Mouse (Mus musculus): ENCODE measurements at regions not wholly inside any gene's neighbourhood (a gene's known extent, or its start where the extent isn't known, plus 50 kb on each side); places are given as distances from the start of the nearest gene placed in this dataset.

DNA sequence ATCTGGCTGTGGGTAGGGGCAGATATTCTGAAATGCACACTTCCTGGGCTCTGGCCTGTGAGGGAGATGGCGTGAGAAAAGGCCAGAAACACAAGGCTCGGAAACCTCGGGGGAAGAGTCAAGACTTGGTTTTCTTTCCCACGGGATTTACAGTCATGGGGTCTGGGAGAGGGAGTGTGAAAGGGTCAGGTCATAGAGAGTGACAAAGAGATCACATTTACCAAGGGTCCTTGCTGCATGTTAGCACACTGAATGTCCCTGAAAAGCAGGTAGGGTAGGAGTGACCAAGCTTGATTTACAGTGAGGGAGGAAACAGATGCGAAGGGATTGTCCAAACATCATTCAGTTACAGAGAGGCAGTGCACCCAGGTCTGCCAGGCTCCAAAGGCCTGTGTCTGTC lies 156.0 kb downstream of the Efnb1 start:
- no peak for DNase-seq (ENCODE audit: low read depth, low spot score)

DNA sequence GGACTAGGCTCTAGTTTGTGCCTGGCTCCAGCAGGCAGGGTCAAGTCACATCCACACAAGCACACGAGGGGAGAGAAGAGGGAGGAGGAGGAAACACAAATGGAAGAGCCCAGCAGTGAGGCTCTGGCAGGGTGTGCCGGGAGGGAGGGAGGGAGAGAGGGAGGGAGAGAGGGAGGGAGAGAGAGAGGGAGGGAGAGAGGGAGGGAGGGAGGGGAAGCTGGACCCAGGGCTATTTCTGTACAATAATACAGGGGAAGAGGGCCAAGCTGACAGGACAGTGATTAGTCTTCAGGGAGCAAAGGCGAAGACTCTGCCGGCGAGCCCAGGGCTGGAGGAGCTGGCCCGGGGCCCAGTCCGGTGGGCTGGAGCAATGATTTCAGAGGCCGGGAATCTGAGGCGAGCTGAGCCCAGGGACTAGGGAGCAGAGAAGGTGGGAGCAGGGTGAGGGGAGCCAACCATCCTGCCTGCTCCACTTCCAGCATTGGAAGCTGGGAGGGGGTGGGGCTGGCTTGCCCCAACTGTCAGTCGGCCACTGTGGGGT lies 155.6 kb downstream of the Efnb1 start:
- no peak for DNase-seq (ENCODE audit: low read depth, low spot score)

DNA sequence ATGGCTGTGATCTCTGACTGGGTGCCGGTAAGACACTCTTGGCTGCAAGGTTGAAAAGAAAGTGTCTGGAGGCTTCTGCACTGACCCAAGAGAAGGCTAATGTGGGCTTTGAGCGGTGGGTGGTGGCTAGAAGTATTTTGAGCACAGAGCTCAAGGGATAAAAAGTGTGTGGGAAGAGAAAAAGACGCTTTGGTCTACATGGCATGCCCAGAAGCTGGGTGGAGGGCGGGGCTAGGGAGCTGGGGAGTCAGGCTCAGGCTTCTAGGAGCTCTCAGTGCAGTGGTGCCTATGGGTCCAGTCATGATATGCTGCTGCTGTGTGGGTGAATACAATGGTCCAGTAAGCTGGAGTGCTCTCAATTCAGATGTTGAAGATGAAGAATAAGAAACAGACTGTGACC lies 152.1 kb downstream of the Efnb1 start:
- peak; percentile 39 for DNase-seq (ENCODE audit: low read depth, low spot score)

DNA sequence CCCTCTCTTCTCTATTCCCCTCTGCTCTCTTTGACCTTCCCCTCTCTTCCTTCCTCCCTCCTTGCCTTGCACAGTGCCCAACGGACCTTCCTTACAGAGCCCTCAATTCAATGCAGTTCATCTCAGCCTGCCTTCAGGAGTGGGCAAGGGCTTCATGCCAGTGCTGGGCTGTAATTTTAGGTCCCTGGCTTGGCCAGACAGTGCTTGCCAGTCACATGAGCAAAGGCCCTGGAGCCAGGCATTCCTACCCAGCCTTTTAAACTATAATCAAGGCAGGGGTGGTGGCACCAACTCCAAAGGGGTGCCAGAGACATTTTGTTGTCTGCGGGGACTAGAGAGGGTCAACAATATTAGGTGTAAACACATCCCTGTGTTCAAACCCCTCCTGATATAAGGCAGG lies 150.9 kb downstream of the Efnb1 start:
- DNase-seq (ENCODE audit: low read depth, low spot score), result no peak

DNA sequence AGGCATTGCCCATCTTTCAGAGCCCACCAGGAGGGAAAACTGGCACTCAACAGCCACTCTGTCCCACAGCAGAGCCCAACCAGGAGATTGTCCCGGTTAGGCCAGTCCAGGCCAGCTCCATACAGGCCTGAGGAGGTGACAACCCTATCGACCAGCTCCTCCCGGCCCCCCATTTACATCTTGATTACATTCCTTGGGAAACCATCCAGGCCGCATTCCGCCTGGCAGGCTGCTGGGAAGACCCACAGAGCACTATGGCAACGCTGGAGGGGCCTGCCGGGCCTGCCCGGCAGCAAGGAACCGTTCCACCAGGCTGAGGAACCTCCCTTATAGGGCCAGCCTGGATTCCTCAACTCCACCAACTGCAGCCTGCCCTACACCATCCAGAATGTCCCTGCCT lies 149.7 kb downstream of the Efnb1 start:
- DNase-seq (ENCODE audit: low read depth, low spot score), result no peak

DNA sequence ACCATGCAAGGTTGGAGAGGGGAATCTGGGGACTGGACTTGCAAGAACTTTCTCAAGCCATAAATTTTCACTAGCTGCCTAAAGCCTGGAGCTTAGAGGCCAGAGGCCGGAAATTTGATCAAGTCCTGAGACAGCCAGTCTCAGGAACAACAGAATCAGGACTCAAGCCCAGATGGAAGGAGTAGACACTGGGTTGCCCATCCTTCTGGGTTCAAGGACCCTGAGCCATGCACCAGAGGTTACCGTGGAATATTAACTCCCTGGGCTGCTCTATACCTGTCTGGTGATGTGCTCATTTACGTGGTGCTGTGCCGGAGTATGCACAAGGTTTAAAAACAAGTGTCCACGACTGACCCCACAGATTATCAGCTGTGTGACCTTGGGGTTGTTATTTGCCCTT lies 145.1 kb downstream of the Efnb1 start:
- DNase-seq (ENCODE audit: low read depth, low spot score), result no peak

DNA sequence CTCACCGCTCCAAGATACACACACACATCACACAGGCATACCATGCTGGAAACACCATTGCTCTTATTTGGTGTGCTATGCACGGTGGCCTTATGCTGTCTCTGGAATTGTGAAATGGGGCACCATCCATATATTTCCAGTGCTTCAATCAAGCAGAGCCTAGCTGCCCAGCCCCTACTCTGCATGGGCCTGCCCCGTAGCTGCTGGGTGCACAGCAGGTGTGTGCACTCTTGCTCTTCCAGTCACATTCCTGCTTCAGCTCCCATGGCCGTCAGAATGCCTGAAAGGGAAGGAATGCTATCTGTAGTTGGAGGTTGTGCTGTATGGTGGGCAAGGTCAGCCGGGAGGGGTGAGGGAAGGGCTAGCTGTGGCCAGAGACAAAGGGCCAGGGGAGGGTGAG lies 144.6 kb downstream of the Efnb1 start:
- no peak for DNase-seq (ENCODE audit: low read depth, low spot score)

DNA sequence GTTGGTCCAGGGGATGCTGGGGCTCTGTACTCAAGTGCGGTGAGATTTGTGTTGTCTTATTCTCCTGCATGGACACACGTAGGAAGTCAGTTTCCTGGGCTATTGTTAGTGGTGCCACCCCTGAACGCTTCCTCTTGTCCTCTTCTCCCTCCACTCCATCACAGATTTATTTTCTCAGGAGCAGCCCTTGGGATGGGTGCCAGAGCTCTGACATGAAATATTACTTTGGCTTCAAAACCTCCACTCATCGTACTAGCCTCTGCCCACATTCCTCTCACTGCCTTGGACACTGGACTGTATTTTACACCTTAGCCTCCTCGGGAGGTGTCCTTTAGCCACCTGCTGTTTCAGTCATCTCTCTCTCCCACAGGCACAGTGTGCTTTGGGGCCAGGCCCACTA lies 139.6 kb downstream of the Efnb1 start:
- DNase-seq (ENCODE audit: low read depth, low spot score), result no peak

DNA sequence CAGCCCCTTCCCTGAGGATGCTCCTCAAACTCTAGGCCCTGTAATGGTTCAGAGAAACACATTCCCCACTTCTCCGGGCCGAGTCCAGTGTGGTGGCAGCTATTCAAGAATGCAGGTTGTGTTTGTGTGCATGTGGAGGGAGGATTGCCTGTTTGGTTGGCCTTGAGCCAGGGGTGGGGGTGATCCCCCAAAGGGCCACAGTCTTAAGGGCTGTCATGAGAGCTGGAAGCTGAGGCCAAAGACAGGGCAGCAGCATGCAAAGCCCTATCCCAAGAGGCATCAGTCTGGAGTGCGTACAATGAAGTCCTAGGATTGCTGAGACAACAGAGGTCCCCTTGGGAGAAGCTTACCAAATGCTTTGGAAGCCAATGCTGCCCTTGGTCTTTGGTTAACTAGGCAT lies 136.0 kb downstream of the Efnb1 start:
- DNase-seq (ENCODE audit: low read depth, low spot score), result no peak

DNA sequence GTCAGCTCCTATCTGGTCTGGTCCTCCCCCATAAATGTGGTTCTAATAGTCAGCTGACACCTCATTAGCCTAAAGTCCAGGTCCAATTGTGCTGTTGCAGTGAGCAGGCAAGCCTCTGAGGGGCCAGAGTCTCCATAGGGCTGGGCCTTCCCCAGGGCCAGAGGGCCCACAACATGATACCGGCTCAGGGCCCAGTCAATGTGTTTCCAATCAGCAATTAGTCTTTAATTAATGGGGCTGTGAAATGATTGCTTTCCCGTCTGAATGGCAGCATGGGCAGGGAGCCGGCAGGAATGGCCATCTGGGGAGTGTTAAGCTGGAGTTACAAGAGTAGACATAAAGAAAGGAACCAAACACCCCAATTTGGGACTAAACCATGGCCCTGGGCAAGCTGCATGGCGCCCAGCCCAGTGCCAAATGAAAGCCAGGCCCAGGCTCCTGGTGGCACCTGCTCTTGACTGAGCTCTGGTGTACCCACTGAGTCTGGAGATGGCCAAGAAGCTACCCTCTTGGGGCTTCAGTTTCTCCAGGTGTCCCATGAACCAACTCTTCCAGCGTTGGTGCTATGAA lies 113.2 kb downstream of the Efnb1 start:
- no peak for DNase-seq (ENCODE audit: low read depth, low spot score)

DNA sequence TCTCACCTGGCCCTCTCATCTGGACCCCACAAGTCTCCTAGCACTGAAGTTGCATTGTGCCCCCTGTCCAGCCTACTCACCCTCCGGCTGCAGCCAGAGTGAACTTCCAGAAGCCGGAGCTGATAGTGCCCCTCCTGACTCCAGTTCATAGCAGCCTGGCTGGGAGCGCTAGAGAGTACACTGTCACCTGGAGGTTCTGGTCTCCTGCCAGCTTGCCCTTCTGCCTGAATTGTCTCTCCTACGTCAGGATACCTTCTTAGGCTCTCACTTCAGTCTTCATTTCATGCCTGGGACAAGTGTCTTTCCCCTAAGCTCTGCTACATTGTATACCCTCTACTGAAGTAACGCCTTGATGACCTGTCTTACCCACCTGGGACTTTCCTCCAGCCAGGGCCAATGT lies 112.3 kb downstream of the Efnb1 start:
- DNase-seq (ENCODE audit: low read depth, low spot score), result no peak

DNA sequence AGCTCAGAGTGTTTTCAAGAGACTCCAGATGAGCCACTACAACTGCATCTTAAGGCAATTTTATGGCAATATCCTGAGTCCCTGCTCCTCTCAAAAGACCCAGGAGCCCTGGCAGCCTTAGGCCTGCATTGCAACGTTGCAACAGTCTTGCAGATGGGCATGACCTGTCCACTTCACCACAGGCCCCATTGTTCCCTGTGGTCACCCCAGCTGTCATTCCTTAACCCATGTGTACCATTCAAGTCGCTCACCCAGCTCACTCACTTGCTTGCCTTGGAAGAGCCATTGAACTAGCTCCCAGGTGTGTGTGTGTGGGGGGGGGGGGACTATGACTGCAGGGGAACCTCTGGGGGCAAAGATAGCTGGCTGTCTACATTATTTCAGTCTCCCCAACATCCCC lies 110.8 kb downstream of the Efnb1 start:
- DNase-seq (ENCODE audit: low read depth, low spot score), result no peak

DNA sequence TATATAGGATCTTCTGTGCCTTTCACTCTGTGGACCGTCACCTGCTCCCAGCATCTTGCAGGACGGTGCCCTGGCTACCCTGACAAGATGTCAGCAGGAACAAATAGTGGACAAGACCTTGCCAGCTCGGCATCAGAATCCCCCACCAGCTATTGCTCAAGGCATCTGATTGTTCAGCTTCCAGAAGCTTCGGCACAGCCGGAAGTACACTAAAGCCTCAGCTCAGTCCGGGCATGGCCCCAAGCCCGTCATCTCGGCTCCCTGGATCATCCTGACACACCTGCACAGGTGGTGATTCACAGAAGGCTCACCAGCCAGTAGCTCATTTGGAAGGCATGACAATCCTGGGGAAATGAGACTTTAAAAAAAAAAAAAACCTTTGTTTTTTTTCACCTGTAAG lies 110.1 kb downstream of the Efnb1 start:
- DNase-seq (ENCODE audit: low read depth, low spot score), result no peak

DNA sequence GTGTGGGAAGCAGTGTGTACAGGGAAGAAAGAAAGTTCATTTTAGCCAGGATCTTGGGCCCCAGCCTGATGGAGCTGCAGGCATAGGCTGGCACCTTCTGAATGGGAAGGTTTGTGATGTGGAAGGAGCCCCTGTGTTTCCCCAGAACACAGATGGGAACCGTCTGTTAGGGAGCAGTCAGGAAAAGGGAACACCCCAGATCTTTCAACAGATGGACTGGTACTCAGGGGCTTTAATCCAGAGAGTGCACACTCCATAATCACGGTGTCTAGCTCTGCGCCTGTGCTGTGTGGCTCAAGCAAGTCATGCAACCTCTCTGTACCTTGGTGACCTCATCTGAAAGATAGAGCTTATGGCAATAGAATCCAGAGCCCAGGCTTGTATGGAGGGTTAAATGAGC lies 109.6 kb downstream of the Efnb1 start:
- no peak for DNase-seq (ENCODE audit: low read depth, low spot score)

DNA sequence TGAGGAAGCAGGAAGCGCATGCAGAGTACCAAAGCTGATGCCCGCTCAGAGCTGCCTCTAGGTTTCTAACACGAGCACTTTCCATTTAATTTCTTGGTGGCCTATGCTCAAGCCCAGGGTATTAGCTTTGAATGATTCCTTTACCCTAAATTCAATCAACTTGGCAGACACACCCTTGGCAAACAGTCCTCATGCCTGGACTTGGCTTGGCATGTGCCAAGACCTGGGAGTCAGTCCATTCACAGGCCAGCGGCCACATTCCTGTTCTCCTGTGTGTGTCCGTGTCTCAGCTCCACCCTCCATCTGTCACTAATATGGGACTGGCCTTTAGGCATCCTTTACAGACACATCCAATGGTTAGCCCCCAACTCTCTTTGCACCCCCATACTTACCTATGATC lies 107.3 kb downstream of the Efnb1 start:
- no peak for DNase-seq (ENCODE audit: low read depth, low spot score)

DNA sequence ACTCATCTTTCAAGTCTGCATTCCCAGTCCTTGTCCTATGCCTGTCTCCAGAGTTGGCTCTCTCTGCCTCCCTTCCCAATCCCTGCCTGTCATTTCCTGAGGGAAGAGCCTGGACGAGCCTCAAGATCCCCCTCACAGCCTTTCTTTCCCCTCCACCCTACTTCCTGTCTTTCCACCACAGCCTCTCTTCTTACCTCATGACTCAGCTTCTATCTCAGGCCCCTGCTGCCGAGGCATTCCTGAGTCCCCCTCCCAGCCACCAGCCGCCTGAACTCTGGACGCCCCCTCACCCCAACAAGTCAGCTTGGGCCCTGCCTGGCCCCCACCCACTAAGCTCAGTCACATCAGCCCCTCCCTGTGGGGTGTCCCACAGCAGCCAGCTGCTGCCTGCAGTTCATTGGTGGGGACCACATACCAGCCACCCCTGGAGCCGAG lies 105.8 kb downstream of the Efnb1 start:
- DNase-seq (ENCODE audit: low read depth, low spot score), result no peak

DNA sequence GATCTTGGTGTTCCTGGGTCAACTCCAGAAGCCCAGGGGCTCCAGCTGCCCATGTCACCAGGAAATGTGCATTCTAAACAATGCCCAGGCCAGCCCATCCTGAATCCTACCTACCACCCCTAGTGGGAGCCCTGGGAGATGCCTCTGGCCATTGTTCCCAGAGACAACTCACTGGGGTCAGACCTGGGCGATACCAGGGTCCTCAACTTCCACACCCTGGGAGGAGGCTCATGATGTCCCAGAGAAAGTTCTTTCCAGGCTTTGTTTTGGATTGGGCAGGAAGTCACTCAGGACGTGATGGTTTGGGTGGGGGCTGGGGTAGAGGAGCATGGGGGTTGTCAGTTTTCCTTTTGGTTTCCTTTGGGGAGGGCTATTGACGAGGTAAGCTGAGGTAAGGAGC lies 97.1 kb downstream of the Efnb1 start:
- no peak for DNase-seq (ENCODE audit: low read depth, low spot score)

DNA sequence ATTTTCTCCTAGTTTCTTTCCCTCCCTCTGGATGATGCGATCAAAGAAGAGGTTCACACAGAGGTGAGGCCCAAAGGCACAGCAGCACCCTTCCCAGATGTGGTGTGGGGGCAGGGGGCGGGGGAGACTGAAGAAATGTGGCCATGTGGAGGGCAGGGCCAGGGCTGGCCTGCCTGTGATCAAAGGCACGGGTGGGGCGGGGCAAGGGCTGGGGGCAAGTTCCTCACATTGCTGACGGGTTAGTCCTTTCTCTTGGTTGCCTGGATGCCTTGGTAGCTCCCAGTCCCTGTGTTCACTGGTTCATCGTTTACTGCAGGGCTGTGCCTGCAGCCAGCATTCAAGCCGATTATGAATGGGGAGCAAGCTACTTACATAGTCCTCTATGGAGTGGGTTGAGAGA lies 96.4 kb downstream of the Efnb1 start:
- DNase-seq (ENCODE audit: low read depth, low spot score), result no peak

DNA sequence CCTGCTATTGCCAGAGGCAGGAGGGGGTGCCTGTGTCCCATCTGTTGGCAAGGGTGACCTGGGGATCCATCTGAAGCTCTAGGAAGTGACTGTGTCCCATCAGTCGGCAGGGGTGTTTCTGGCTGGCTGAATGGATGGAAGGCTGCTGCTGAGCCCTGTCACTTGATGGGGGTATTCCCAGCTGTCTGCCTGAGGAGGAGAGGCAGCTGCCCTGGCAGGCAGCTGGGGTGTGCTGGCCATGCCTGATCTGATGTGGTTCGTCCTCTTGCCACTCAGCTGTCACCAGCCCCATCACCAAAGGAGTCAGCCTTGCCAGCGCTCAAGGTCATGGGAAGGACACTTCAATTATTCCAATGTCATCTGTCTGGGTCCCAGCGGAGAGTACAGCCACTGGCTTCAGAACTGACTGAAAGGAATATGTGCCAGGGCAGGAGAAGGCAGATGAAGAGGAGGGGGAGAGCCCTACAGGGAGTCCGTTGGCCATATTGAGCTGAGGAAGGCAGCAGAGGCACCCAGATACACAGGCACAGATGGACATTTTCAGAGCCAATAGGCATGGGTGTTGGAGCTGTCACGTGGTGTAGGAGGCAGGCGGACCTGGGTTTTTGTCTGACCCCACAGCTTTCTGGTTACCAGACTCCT lies 89.3 kb downstream of the Efnb1 start:
- DNase-seq (ENCODE audit: low read depth, low spot score), result no peak

DNA sequence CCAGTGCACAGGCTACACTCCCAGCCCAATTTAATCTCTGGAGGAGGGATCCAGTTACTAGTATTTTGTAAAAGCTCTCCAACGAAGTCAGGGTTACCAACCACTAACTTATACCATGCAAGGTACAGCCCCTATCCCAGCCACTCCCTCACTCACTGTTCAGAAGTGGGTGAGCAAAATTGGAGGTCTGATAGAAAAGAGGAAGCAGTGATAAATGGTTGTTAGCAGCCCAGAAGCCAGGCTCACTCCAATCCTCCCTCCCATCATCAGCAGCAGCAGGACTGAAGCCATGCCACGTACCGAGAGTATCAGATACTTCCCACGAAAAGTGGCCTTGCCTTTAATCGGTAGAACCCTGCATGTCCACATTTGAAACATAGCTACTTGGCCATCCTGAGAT lies 86.1 kb downstream of the Efnb1 start:
- DNase-seq (ENCODE audit: low read depth, low spot score), result no peak

DNA sequence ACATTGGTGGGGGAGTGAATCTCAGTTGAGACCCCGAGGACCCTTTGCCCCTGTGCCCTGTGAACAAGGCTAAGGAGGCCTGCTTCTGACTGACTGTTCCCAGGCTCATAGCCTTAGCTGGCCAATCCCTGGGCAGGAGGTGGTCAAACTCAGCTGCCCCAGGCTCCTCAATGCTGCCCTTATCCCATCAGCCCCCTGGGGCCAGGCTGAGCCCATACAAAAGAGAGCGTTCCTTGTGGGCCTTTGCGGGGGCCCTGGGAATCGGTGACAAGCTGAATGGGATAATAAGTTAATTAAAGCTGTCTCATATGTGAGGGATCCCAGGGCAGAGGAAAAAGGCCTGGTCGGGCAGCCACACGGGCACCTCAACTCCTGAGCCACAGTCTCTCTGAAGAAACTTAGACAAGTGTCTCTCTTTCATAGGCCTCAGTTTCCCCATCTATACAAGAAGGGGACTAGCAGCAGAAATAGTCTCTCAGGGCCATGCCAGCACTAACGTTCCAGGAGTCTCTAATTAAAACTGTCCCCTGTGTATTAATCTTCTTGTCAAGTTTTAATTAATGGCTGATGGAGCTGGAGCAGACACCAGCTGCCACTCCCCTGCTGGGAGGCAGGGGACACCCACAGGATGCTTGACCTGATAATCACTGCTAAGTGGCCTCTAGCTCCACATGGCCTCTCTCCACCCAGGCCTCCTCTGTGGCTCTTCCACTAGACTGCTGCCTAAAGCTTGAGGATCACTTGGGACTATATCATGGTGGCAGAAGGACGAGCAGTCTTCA lies 84.9 kb downstream of the Efnb1 start:
- DNase-seq (ENCODE audit: low read depth, low spot score), result no peak

DNA sequence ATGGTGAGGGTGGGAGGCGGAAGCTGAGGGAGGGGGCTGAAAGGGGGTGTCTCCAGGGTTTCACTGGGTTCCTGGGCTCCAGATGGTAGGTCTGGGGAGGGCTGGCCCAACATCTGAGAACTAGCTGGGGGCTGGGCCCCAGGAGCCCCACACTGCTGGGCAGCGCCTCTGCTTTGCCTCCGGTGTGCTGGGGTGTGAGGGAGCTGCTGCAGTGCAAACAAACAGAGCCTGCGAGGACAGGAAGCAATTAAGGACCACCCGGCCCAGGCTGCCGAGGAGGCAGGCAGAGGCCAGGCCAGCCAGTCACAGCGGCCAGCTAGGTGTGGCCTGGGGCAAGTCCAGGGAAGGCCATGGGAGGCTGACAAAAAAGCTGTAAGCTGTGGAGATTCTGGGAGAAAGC lies 82.3 kb downstream of the Efnb1 start:
- no peak for DNase-seq (ENCODE audit: low read depth, low spot score)
